Mouse (Mus musculus): ENCODE data around the gene Marc2.

- no peak for TF ChIP-seq EP300 (IDR thresholded peaks at IDR 0.05)
- TF ChIP-seq CTCF (IDR thresholded peaks at IDR 0.05) = peak; percentile 40
Observed at GRCm38 (mm10) chr1:184786376-184787151, 59.7 kb downstream of the Marc2 start.
